Mouse (Mus musculus) heart, embryonic 11.5 days (tissue): Measurements from ENCODE around the gene Lce1l. TPM values are rescaled to one million over a fixed set of nuclear protein-coding genes. Genes with fewer than 3 reads are reported as not detected.

ENCODE experiments used
- ATAC-seq: fragments of 200-750 bp; cut with Nextera tagmentation; replicated peaks from 2 replicates; pipeline ENCODE4 v1.8.0; 2017; ENCODE audit warnings: moderate library complexity; ENCODE audit not compliant: insufficient number of reproducible peaks, low FRiP score, low TSS enrichment
- H3K27ac ChIP-seq: fragments of 300-500 bp; sonication (generic); 2 replicates; pipeline ENCODE4 v1.5.1; 2014; ENCODE audit warnings: mild to moderate bottlenecking, low read depth, low read length
- H3K27me3 ChIP-seq: fragments of 300-500 bp; sonication (generic); 2 replicates; pipeline ENCODE4 v1.6.1; 2014; ENCODE audit warnings: mild to moderate bottlenecking, low read length, mixed read lengths; ENCODE audit not compliant: control insufficient read depth, insufficient read depth
- H3K36me3 ChIP-seq: fragments of 300-500 bp; sonication (generic); 2 replicates; pipeline ENCODE4 v1.6.1; 2014; ENCODE audit warnings: mild to moderate bottlenecking, low read length, moderate library complexity, mixed read lengths; ENCODE audit not compliant: control insufficient read depth, insufficient read depth
- H3K4me1 ChIP-seq: fragments of 300-500 bp; sonication (generic); 2 replicates; pipeline ENCODE4 v1.6.1; 2014; ENCODE audit warnings: low read length; ENCODE audit not compliant: control insufficient read depth, insufficient read depth
- H3K4me2 ChIP-seq: fragments of 300-500 bp; sonication (generic); 2 replicates; pipeline ENCODE4 v1.6.1; 2014; ENCODE audit warnings: mild to moderate bottlenecking, moderate library complexity
- H3K4me3 ChIP-seq: fragments of 300-500 bp; sonication (generic); 2 replicates; pipeline ENCODE4 v1.5.1; 2014; ENCODE audit warnings: low read depth, low read length
- H3K9ac ChIP-seq: fragments of 300-500 bp; sonication (generic); 2 replicates; pipeline ENCODE4 v1.6.1; 2014; ENCODE audit warnings: mild to moderate bottlenecking, low read depth, low read length, moderate library complexity
- H3K9me3 ChIP-seq: fragments of 300-500 bp; sonication (generic); replicated peaks from 2 replicates; pipeline ENCODE4 v1.6.1; 2016; ENCODE audit warnings: low read length; ENCODE audit not compliant: control insufficient read depth
- polyA plus RNA-seq: library from polyadenylated mRNA; unstranded; fragments of >200 nt; fragmentation: Nextera tagmentation; extraction: Ambion mirVana; gene quantifications from 2 replicates; pipeline ENCODE4 v1.2.1, GENCODE M21; 2014

The Lce1l gene
- polyA plus RNA-seq, 1 experiment from 2014 or later, result not detected

DNA sequence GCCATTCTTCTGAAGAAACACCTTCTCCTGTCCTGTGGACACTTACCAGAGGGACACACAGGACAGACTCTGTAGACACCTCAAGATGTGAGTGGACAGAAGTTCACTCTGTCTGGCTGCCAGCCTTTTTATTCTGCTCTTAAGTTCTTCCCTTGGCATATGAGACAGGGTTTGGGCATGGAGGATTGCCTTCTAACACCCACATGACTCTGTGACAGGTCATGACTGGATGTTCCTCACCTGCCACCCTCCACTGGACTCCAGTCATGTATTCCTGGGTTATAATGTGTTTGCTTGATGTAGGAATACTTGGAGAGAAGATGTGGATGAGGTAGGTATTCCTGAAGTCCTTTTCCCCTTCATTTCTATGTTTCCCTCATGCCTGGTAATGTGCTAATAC lies 43.3 kb downstream of the Lce1l start, which contains the start of gene Lce1k:
Gene Lce1k (minus strand): TSS at position 101 of the 400 bp plus-strand sequence.
- Histone ChIP-seq H3K4me1 (no peaks in the 10 kb centered on the region), H3K4me3 (no peak within 1 kb of the TSS), H3K27me3 (no peaks in the 10 kb centered on the region), H3K9me3 (no peaks in the 10 kb centered on the region), H3K27ac (no peak within 1 kb of the TSS), H3K9ac (no peak within 1 kb of the TSS), H3K4me2 (no peak within 1 kb of the TSS), H3K36me3 (no peaks in the 10 kb centered on the region)
- ATAC-seq, result no peak

Other genes starting within 250 kb of the Lce1l start
- not detected in 2 replicates for gene 2210017I01Rik, start 243.8 kb downstream of the Lce1l start, polyA plus RNA-seq
- gene Lce6a, start 229.6 kb downstream of the Lce1l start, polyA plus RNA-seq, result not detected in 2 replicates
- not detected in 2 replicates for gene Lce1a1, start 203.0 kb downstream of the Lce1l start, polyA plus RNA-seq
- gene Lce1b, start 194.4 kb downstream of the Lce1l start, polyA plus RNA-seq, result not detected in 2 replicates
- gene Lce1a2, start 181.0 kb downstream of the Lce1l start, polyA plus RNA-seq, result not detected in 2 replicates
- not detected in 2 replicates for gene Lce1c, start 172.0 kb downstream of the Lce1l start, polyA plus RNA-seq
- gene Lce1d, start 164.1 kb downstream of the Lce1l start, polyA plus RNA-seq, result not detected in 2 replicates
- not detected in 2 replicates for gene Lce1e, start 142.2 kb downstream of the Lce1l start, polyA plus RNA-seq
- not detected in 2 replicates for gene Lce1f, start 130.9 kb downstream of the Lce1l start, polyA plus RNA-seq
- not detected in 2 replicates for gene Gm38119, start 112.2 kb downstream of the Lce1l start, polyA plus RNA-seq
- not detected in 2 replicates for gene Lce1g, start 98.9 kb downstream of the Lce1l start, polyA plus RNA-seq
- not detected in 2 replicates for gene Lce1h, start 86.2 kb downstream of the Lce1l start, polyA plus RNA-seq
- not detected in 2 replicates for gene Lce1i, start 72.4 kb downstream of the Lce1l start, polyA plus RNA-seq
- not detected in 2 replicates for gene Lce1j, start 60.8 kb downstream of the Lce1l start, polyA plus RNA-seq
- not detected in 2 replicates for gene Lce1k, start 43.4 kb downstream of the Lce1l start, polyA plus RNA-seq
- not detected in 2 replicates for gene Kprp, start 24.0 kb downstream of the Lce1l start, polyA plus RNA-seq
- gene 2310050C09Rik, start 18.9 kb upstream of the Lce1l start, polyA plus RNA-seq, result not detected in 2 replicates
- gene Lce3a, start 74.9 kb upstream of the Lce1l start, polyA plus RNA-seq, result not detected in 2 replicates
- gene Lce3b, start 81.7 kb upstream of the Lce1l start, polyA plus RNA-seq, result not detected in 2 replicates
- gene Lce3c, start 93.2 kb upstream of the Lce1l start, polyA plus RNA-seq, result not detected in 2 replicates
- gene Lce3d, start 106.1 kb upstream of the Lce1l start, polyA plus RNA-seq, result not detected in 2 replicates
- not detected in 2 replicates for gene Lce3e, start 115.8 kb upstream of the Lce1l start, polyA plus RNA-seq
- not detected in 2 replicates for gene Lce3f, start 140.9 kb upstream of the Lce1l start, polyA plus RNA-seq
- 0.26 and 0.55 TPM in 2 replicates for gene Crct1, start 164.4 kb upstream of the Lce1l start, polyA plus RNA-seq
- not detected in 2 replicates for gene Lce1m, start 167.8 kb upstream of the Lce1l start, polyA plus RNA-seq
- gene Gm4858, start 217.5 kb upstream of the Lce1l start, polyA plus RNA-seq, result not detected in 2 replicates